Mouse (Mus musculus): Measurements from ENCODE around the gene Ncbp2. TPM values are rescaled to one million over a fixed set of nuclear protein-coding genes. Genes with fewer than 3 reads are reported as not detected.

Ncbp2 gene
- polyA plus RNA-seq, 1 experiment from 2014 or later = 147 TPM

- DNase-seq (ENCODE audit: low spot score) = no peak
- Histone ChIP-seq H3K9me3 (replicated peaks) (no peaks in the 10 kb centered on the region), H3K27ac (no peak overlapping the region), H3K27me3 (ENCODE audit: low read depth, poor library complexity, severe bottlenecking) (peaks cover 19% of the 10 kb centered on the region), H3K4me3 (no peak overlapping the region), H3K36me3 (no peaks in the 10 kb centered on the region), H3K4me1 (peaks cover 7% of the 10 kb centered on the region)
- 84% methylated on average over 6 of the region's 6 CpGs for WGBS
Observed at GRCm38 (mm10) chr16:31926091-31926490, 22.2 kb upstream of the Ncbp2 start.

GRCm38 (mm10) chr16:31926547-31927182 lies 21.6 kb upstream of the Ncbp2 start:
- no peak overlapping the region for H3K4me3 ChIP-seq
- WGBS = 85% methylated on average over 13 of the region's 13 CpGs
- H3K4me1 ChIP-seq = peaks cover 7% of the 10 kb centered on the region
- DNase-seq (ENCODE audit: low spot score) = no peak
- peaks cover 24% of the 10 kb centered on the region for H3K27me3 ChIP-seq (ENCODE audit: low read depth, poor library complexity, severe bottlenecking)
- no peak overlapping the region for H3K27ac ChIP-seq
- H3K36me3 ChIP-seq = no peaks in the 10 kb centered on the region
- no peaks in the 10 kb centered on the region for H3K9me3 ChIP-seq (replicated peaks)

GRCm38 (mm10) chr16:31927412-31927811 lies 20.9 kb upstream of the Ncbp2 start:
- no peak overlapping the region for H3K27ac ChIP-seq
- H3K4me1 ChIP-seq = peaks cover 7% of the 10 kb centered on the region
- H3K9me3 ChIP-seq (replicated peaks) = no peaks in the 10 kb centered on the region
- no peak overlapping the region for H3K4me3 ChIP-seq
- 86% methylated on average over 5 of the region's 5 CpGs for WGBS
- H3K27me3 ChIP-seq (ENCODE audit: low read depth, poor library complexity, severe bottlenecking) = peaks cover 32% of the 10 kb centered on the region
- DNase-seq (ENCODE audit: low spot score) = no peak
- H3K36me3 ChIP-seq = no peaks in the 10 kb centered on the region

- H3K9me3 ChIP-seq (replicated peaks) = no peaks in the 10 kb centered on the region
- no peaks in the 10 kb centered on the region for H3K36me3 ChIP-seq
- DNase-seq (ENCODE audit: low spot score) = no peak
- peaks cover 28% of the 10 kb centered on the region for H3K4me1 ChIP-seq
- peaks cover 70% of the 10 kb centered on the region for H3K27me3 ChIP-seq (ENCODE audit: low read depth, poor library complexity, severe bottlenecking)
- H3K27ac ChIP-seq = no peak overlapping the region
- H3K4me3 ChIP-seq = no peak overlapping the region
- 56% methylated on average over 17 of the region's 17 CpGs for WGBS
Observed at GRCm38 (mm10) chr16:31931330-31931729, 17.0 kb upstream of the Ncbp2 start.

GRCm38 (mm10) chr16:31932255-31932654 lies 16.1 kb upstream of the Ncbp2 start:
- Histone ChIP-seq H3K9me3 (replicated peaks) (no peaks in the 10 kb centered on the region), H3K36me3 (no peaks in the 10 kb centered on the region), H3K4me3 (no peak overlapping the region), H3K4me1 (peaks cover 28% of the 10 kb centered on the region), H3K27me3 (ENCODE audit: low read depth, poor library complexity, severe bottlenecking) (peaks cover 79% of the 10 kb centered on the region), H3K27ac (no peak overlapping the region)
- DNase-seq (ENCODE audit: low spot score) = no peak
- 72% methylated on average over 5 of the region's 5 CpGs for WGBS

GRCm38 (mm10) chr16:31932840-31933697 lies 15.2 kb upstream of the Ncbp2 start:
- Histone ChIP-seq H3K27ac (peak overlapping the region; percentile 77), H3K27me3 (ENCODE audit: low read depth, poor library complexity, severe bottlenecking) (peaks cover 79% of the 10 kb centered on the region), H3K4me1 (peaks cover 28% of the 10 kb centered on the region)

GRCm38 (mm10) chr16:31933751-31934549 lies 14.4 kb upstream of the Ncbp2 start, which contains the start of gene Pigz:
TSS of gene Pigz (plus strand) at chr16:31933851.
- peak within 1 kb of the TSS; percentile 77 for H3K27ac ChIP-seq
- peaks cover 23% of the 10 kb centered on the region for H3K4me1 ChIP-seq
- H3K27me3 ChIP-seq (ENCODE audit: low read depth, poor library complexity, severe bottlenecking) = peaks cover 79% of the 10 kb centered on the region
- H3K36me3 ChIP-seq = no peaks in the 10 kb centered on the region
- WGBS = 6% methylated on average over 42 of the region's 42 CpGs
- DNase-seq (ENCODE audit: low spot score) = peak; percentile 60
- peak within 1 kb of the TSS; percentile 57 for H3K4me3 ChIP-seq
- no peaks in the 10 kb centered on the region for H3K9me3 ChIP-seq (replicated peaks)

More at GRCm38 (mm10) chr16:31932840-31933697, 15.2 kb upstream of the Ncbp2 start:
- peak; percentile 92 for DNase-seq (ENCODE audit: low spot score)
- H3K36me3 ChIP-seq = no peaks in the 10 kb centered on the region
- no peaks in the 10 kb centered on the region for H3K9me3 ChIP-seq (replicated peaks)
- peak overlapping the region; percentile 57 for H3K4me3 ChIP-seq
- WGBS = 2% methylated on average over 50 of the region's 50 CpGs

- H3K4me3 ChIP-seq = peak overlapping the region; percentile 41
- H3K9me3 ChIP-seq (replicated peaks) = no peaks in the 10 kb centered on the region
- 21% methylated on average over 13 of the region's 13 CpGs for WGBS
- peaks cover 75% of the 10 kb centered on the region for H3K27me3 ChIP-seq (ENCODE audit: low read depth, poor library complexity, severe bottlenecking)
- H3K36me3 ChIP-seq = no peaks in the 10 kb centered on the region
- peak; percentile 45 for DNase-seq (ENCODE audit: low spot score)
- H3K4me1 ChIP-seq = peaks cover 21% of the 10 kb centered on the region
- H3K27ac ChIP-seq = no peak overlapping the region
Observed at GRCm38 (mm10) chr16:31934550-31935010, 13.7 kb upstream of the Ncbp2 start.

- DNase-seq (ENCODE audit: low spot score) = peak; percentile 52
Observed at GRCm38 (mm10) chr16:31935091-31935979, 13.0 kb upstream of the Ncbp2 start.

GRCm38 (mm10) chr16:31936568-31936967 lies 11.7 kb upstream of the Ncbp2 start:
- Histone ChIP-seq H3K27ac (no peak overlapping the region), H3K36me3 (no peaks in the 10 kb centered on the region), H3K27me3 (ENCODE audit: low read depth, poor library complexity, severe bottlenecking) (peaks cover 55% of the 10 kb centered on the region), H3K4me3 (no peak overlapping the region), H3K4me1 (peaks cover 21% of the 10 kb centered on the region), H3K9me3 (replicated peaks) (no peaks in the 10 kb centered on the region)
- no peak for DNase-seq (ENCODE audit: low spot score)
- WGBS = 91% methylated on average over 4 of the region's 4 CpGs

More at GRCm38 (mm10) chr16:31935091-31935979, 13.0 kb upstream of the Ncbp2 start:
- H3K4me3 ChIP-seq = peak overlapping the region; percentile 41
- H3K9me3 ChIP-seq (replicated peaks) = no peaks in the 10 kb centered on the region
- H3K36me3 ChIP-seq = no peaks in the 10 kb centered on the region
- H3K27ac ChIP-seq = no peak overlapping the region
- H3K4me1 ChIP-seq = peaks cover 21% of the 10 kb centered on the region
- peaks cover 68% of the 10 kb centered on the region for H3K27me3 ChIP-seq (ENCODE audit: low read depth, poor library complexity, severe bottlenecking)
- WGBS = 5% methylated on average over 36 of the region's 36 CpGs

- Histone ChIP-seq H3K27ac (no peak overlapping the region), H3K4me1 (peaks cover 9% of the 10 kb centered on the region)
- WGBS = 73% methylated on average over 6 of the region's 6 CpGs
Observed at GRCm38 (mm10) chr16:31938856-31939255, 9.5 kb upstream of the Ncbp2 start.

GRCm38 (mm10) chr16:31940586-31940985 lies 7.7 kb upstream of the Ncbp2 start:
- Histone ChIP-seq H3K4me1 (peaks cover 10% of the 10 kb centered on the region), H3K27ac (no peak overlapping the region), H3K4me3 (no peak overlapping the region), H3K36me3 (peaks cover 15% of the 10 kb centered on the region), H3K9me3 (replicated peaks) (no peaks in the 10 kb centered on the region), H3K27me3 (ENCODE audit: low read depth, poor library complexity, severe bottlenecking) (peaks cover 16% of the 10 kb centered on the region)
- WGBS = 75% methylated on average over 2 of the region's 2 CpGs
- no peak for DNase-seq (ENCODE audit: low spot score)

More at GRCm38 (mm10) chr16:31938856-31939255, 9.5 kb upstream of the Ncbp2 start:
- no peaks in the 10 kb centered on the region for H3K9me3 ChIP-seq (replicated peaks)
- no peaks in the 10 kb centered on the region for H3K36me3 ChIP-seq
- peaks cover 34% of the 10 kb centered on the region for H3K27me3 ChIP-seq (ENCODE audit: low read depth, poor library complexity, severe bottlenecking)
- no peak overlapping the region for H3K4me3 ChIP-seq
- no peak for DNase-seq (ENCODE audit: low spot score)

All from limb, embryonic 10.5 days (tissue).